Mouse (Mus musculus) liver, embryonic 15.5 days (tissue): Measurements from ENCODE around the gene Esrrb. TPM values are rescaled to one million over a fixed set of nuclear protein-coding genes. Genes with fewer than 3 reads are reported as not detected.

Source experiments
- ATAC-seq: fragments of 200-750 bp; cut with Nextera tagmentation; 2 replicates; pipeline ENCODE4 v1.8.0; 2017; ENCODE audit warnings: moderate number of reproducible peaks, mild to moderate bottlenecking, moderate library complexity; ENCODE audit not compliant: insufficient read depth
- H3K27ac ChIP-seq: fragments of 300-500 bp; sonication (generic); replicated peaks from 2 replicates; pipeline ENCODE4 v1.5.1; 2015; ENCODE audit warnings: mild to moderate bottlenecking, inconsistent platforms
- H3K27me3 ChIP-seq: fragments of 300-500 bp; sonication (generic); 2 replicates; pipeline ENCODE4 v1.6.1; 2015; ENCODE audit warnings: mild to moderate bottlenecking, inconsistent platforms
- H3K36me3 ChIP-seq: fragments of 300-500 bp; sonication (generic); replicated peaks from 2 replicates; pipeline ENCODE4 v1.6.1; 2015; ENCODE audit warnings: moderate library complexity, mild to moderate bottlenecking, inconsistent platforms
- H3K4me1 ChIP-seq: fragments of 300-500 bp; sonication (generic); replicated peaks from 2 replicates; pipeline ENCODE4 v1.6.1; 2015; ENCODE audit warnings: inconsistent platforms
- H3K4me2 ChIP-seq: fragments of 300-500 bp; sonication (generic); 2 replicates; pipeline ENCODE4 v1.6.1; 2015; ENCODE audit warnings: moderate library complexity, mild to moderate bottlenecking, inconsistent platforms
- H3K4me3 ChIP-seq: fragments of 300-500 bp; sonication (generic); replicated peaks from 2 replicates; pipeline ENCODE4 v1.5.1; 2015; ENCODE audit warnings: mild to moderate bottlenecking, inconsistent platforms
- H3K9ac ChIP-seq: fragments of 300-500 bp; sonication (generic); 2 replicates; pipeline ENCODE4 v1.6.1; 2015; ENCODE audit warnings: moderate library complexity, mild to moderate bottlenecking, inconsistent platforms
- H3K9me3 ChIP-seq: fragments of 300-500 bp; sonication (generic); replicated peaks from 2 replicates; pipeline ENCODE4 v1.6.1; 2016; ENCODE audit warnings: inconsistent platforms
- WGBS: fragments of 180-500 bp; shearing (Covaris S2); methylation state at CpG from one replicate; pipeline ENCODE4 v1.1.7; 2015; ENCODE audit warnings: mixed read lengths; ENCODE audit not compliant: insufficient replicate concordance; 5-methylcytosine and 5-hydroxymethylcytosine counted together
- polyA plus RNA-seq: library from polyadenylated mRNA; unstranded; fragments of >200 nt; fragmentation: Nextera tagmentation; extraction: Ambion mirVana; gene quantifications from 2 replicates; pipeline ENCODE4 v1.2.1, GENCODE M21; 2015

Esrrb gene
- polyA plus RNA-seq, 1 experiment from 2014 or later = 0.16 TPM

GRCm38 (mm10) chr12:86421490-86421904, 60.6 kb downstream of the Esrrb start:
- Histone ChIP-seq H3K9ac (no peak overlapping the region), H3K27ac (no peak overlapping the region), H3K4me3 (peak overlapping the region; percentile 46), H3K4me1 (no peaks in the 10 kb centered on the region), H3K27me3 (peaks cover 87% of the 10 kb centered on the region), H3K9me3 (no peaks in the 10 kb centered on the region), H3K4me2 (peak overlapping the region; percentile 60), H3K36me3 (no peaks in the 10 kb centered on the region)
- WGBS = 2% methylated on average over 37 of the region's 37 CpGs
- ATAC-seq = no peak

- H3K9ac ChIP-seq = no peak overlapping the region
- 3% methylated on average over 58 of the region's 59 CpGs for WGBS
- H3K27ac ChIP-seq = no peak overlapping the region
- no peaks in the 10 kb centered on the region for H3K9me3 ChIP-seq
- H3K4me2 ChIP-seq = peak overlapping the region; percentile 60
- H3K4me1 ChIP-seq = no peaks in the 10 kb centered on the region
- H3K27me3 ChIP-seq = peaks cover 90% of the 10 kb centered on the region
- no peak for ATAC-seq
- H3K36me3 ChIP-seq = no peaks in the 10 kb centered on the region
- peak overlapping the region; percentile 46 for H3K4me3 ChIP-seq
Observed at GRCm38 (mm10) chr12:86422166-86422910, 61.4 kb downstream of the Esrrb start.

GRCm38 (mm10) chr12:86423102-86423501, 62.2 kb downstream of the Esrrb start:
- Histone ChIP-seq H3K27ac (no peak overlapping the region), H3K4me3 (no peak overlapping the region), H3K9me3 (no peaks in the 10 kb centered on the region), H3K4me2 (no peak overlapping the region), H3K9ac (no peak overlapping the region), H3K4me1 (no peaks in the 10 kb centered on the region), H3K36me3 (no peaks in the 10 kb centered on the region), H3K27me3 (peaks cover 86% of the 10 kb centered on the region)
- ATAC-seq = no peak
- 5% methylated on average over 13 of the region's 13 CpGs for WGBS

GRCm38 (mm10) chr12:86427585-86427984, 66.7 kb downstream of the Esrrb start:
- Histone ChIP-seq H3K4me2 (no peak overlapping the region), H3K27me3 (peaks cover 43% of the 10 kb centered on the region), H3K36me3 (no peaks in the 10 kb centered on the region), H3K9me3 (no peaks in the 10 kb centered on the region), H3K4me3 (no peak overlapping the region), H3K4me1 (no peaks in the 10 kb centered on the region), H3K9ac (no peak overlapping the region), H3K27ac (no peak overlapping the region)
- ATAC-seq = no peak
- 49% methylated on average over 2 of the region's 2 CpGs for WGBS

GRCm38 (mm10) chr12:86431671-86432070, 70.8 kb downstream of the Esrrb start:
- Histone ChIP-seq H3K4me3 (no peak overlapping the region), H3K27me3 (peaks cover 7% of the 10 kb centered on the region), H3K27ac (no peak overlapping the region), H3K36me3 (no peaks in the 10 kb centered on the region), H3K9ac (no peak overlapping the region), H3K4me1 (no peaks in the 10 kb centered on the region), H3K9me3 (no peaks in the 10 kb centered on the region), H3K4me2 (no peak overlapping the region)
- WGBS = 54% methylated on average over 5 of the region's 5 CpGs
- no peak for ATAC-seq

GRCm38 (mm10) chr12:86433371-86433821, 72.5 kb downstream of the Esrrb start:
- Histone ChIP-seq H3K4me3 (no peak overlapping the region), H3K27me3 (0 out of 2 replicates have a peak, but pooled peaks cover 5% of the 10 kb centered on the region), H3K9ac (no peak overlapping the region), H3K4me1 (no peaks in the 10 kb centered on the region), H3K36me3 (no peaks in the 10 kb centered on the region), H3K9me3 (no peaks in the 10 kb centered on the region), H3K4me2 (no peak overlapping the region), H3K27ac (no peak overlapping the region)
- WGBS = 3% methylated on average over 12 of the region's 13 CpGs
- no peak for ATAC-seq

GRCm38 (mm10) chr12:86435651-86436050, 74.7 kb downstream of the Esrrb start:
- ATAC-seq = no peak
- H3K9me3 ChIP-seq = no peaks in the 10 kb centered on the region
- no peak overlapping the region for H3K4me2 ChIP-seq
- WGBS = 70% methylated on average over 13 of the region's 13 CpGs
- 0 out of 2 replicates have a peak, but pooled peaks cover 5% of the 10 kb centered on the region for H3K27me3 ChIP-seq
- no peak overlapping the region for H3K9ac ChIP-seq
- no peaks in the 10 kb centered on the region for H3K4me1 ChIP-seq
- H3K4me3 ChIP-seq = no peak overlapping the region
- H3K27ac ChIP-seq = no peak overlapping the region
- H3K36me3 ChIP-seq = no peaks in the 10 kb centered on the region

GRCm38 (mm10) chr12:86450848-86451247, 89.9 kb downstream of the Esrrb start:
- 52% methylated on average over 5 of the region's 5 CpGs for WGBS
- ATAC-seq = no peak
- no peak overlapping the region for H3K4me2 ChIP-seq

GRCm38 (mm10) chr12:86455009-86455408, 94.1 kb downstream of the Esrrb start:
- no peaks in the 10 kb centered on the region for H3K4me1 ChIP-seq
- H3K27ac ChIP-seq = no peak overlapping the region
- no peaks in the 10 kb centered on the region for H3K9me3 ChIP-seq
- no peaks in the 10 kb centered on the region for H3K36me3 ChIP-seq
- no peak overlapping the region for H3K4me3 ChIP-seq
- H3K27me3 ChIP-seq = no peaks in the 10 kb centered on the region
- 33% methylated on average over 1 of the region's 1 CpGs for WGBS
- no peak for ATAC-seq
- no peak overlapping the region for H3K4me2 ChIP-seq
- no peak overlapping the region for H3K9ac ChIP-seq

More at GRCm38 (mm10) chr12:86450848-86451247, 89.9 kb downstream of the Esrrb start:
- Histone ChIP-seq H3K36me3 (no peaks in the 10 kb centered on the region), H3K9ac (no peak overlapping the region), H3K27me3 (no peaks in the 10 kb centered on the region), H3K9me3 (no peaks in the 10 kb centered on the region), H3K4me3 (no peak overlapping the region), H3K4me1 (no peaks in the 10 kb centered on the region), H3K27ac (no peak overlapping the region)

- H3K36me3 ChIP-seq = no peaks in the 10 kb centered on the region
- no peak overlapping the region for H3K9ac ChIP-seq
- H3K27me3 ChIP-seq = no peaks in the 10 kb centered on the region
- H3K27ac ChIP-seq = no peak overlapping the region
- no peak overlapping the region for H3K4me2 ChIP-seq
- no peaks in the 10 kb centered on the region for H3K9me3 ChIP-seq
- no peaks in the 10 kb centered on the region for H3K4me1 ChIP-seq
- WGBS = 69% methylated on average over 9 of the region's 9 CpGs
- no peak for ATAC-seq
- no peak overlapping the region for H3K4me3 ChIP-seq
Observed at GRCm38 (mm10) chr12:86462742-86463470, 102.0 kb downstream of the Esrrb start.

- no peaks in the 10 kb centered on the region for H3K4me1 ChIP-seq
- H3K4me3 ChIP-seq = no peak overlapping the region
- H3K27ac ChIP-seq = no peak overlapping the region
- no peak for ATAC-seq
- no peak overlapping the region for H3K4me2 ChIP-seq
- H3K9ac ChIP-seq = no peak overlapping the region
- no peaks in the 10 kb centered on the region for H3K36me3 ChIP-seq
- 69% methylated on average over 1 of the region's 1 CpGs for WGBS
- no peaks in the 10 kb centered on the region for H3K9me3 ChIP-seq
- no peaks in the 10 kb centered on the region for H3K27me3 ChIP-seq
Observed at GRCm38 (mm10) chr12:86464385-86464784, 103.5 kb downstream of the Esrrb start.
